Mouse (Mus musculus): ENCODE data around the gene Pcsk2. TPM values are rescaled to one million over a fixed set of nuclear protein-coding genes. Genes with fewer than 3 reads are reported as not detected.

The Pcsk2 gene
- polyA plus RNA-seq, 1 experiment from 2014 or later = 0.04 TPM

GRCm38 (mm10) chr2:143708205-143708604 lies 162.2 kb downstream of the Pcsk2 start:
- ATAC-seq (replicated peaks; ENCODE audit: insufficient number of reproducible peaks, insufficient read depth, low FRiP score, low read depth) = no peak
- H3K9me3 ChIP-seq (replicated peaks) = no peaks in the 10 kb centered on the region
- no peak overlapping the region for H3K27ac ChIP-seq
- no peak overlapping the region for H3K9ac ChIP-seq
- 67% methylated on average over 3 of the region's 3 CpGs for WGBS
- H3K27me3 ChIP-seq = no peaks in the 10 kb centered on the region
- H3K4me2 ChIP-seq = no peak overlapping the region
- H3K36me3 ChIP-seq = no peaks in the 10 kb centered on the region
- no peaks in the 10 kb centered on the region for H3K4me1 ChIP-seq (replicated peaks)
- no peak overlapping the region for H3K4me3 ChIP-seq

DNA sequence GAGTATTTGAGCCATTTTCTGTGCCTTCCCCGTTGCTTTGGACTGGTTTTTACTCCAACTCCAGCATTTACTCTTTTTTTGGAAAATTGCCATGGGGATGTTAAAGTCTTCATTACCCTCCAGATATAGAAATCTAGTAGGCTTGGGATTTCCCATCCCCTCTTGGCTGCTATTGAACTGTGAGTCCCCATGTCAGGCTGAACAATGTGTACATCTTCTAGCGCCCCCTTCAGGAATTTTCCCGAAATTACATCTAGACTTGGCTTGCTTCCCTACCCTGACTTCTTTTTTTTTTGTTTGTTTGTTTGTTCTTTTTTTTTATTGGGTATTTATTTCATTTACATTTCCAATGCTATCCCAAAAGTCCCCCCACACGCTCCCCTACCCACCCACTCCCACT lies 163.3 kb downstream of the Pcsk2 start:
- 25% methylated on average over 4 of the region's 4 CpGs for WGBS
- ATAC-seq (replicated peaks; ENCODE audit: insufficient number of reproducible peaks, insufficient read depth, low FRiP score, low read depth) = no peak

DNA sequence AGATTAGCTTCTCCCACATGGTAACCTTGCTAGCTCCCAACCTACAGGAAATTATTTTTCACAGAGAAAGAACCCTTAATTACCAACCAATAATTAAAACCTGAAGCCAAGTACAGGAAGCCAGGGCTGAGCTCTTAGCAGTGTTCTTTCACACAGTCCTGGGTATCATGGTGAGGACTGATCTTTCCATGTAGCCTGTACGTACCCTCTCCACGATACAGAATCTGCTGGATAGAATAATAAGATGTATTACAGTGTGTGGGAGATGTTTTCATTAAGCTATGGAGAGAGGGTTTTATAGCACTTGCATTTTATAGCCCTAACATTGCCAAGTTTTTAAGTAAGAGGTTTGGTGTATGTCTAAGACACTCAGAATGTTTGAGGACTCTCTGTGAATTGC lies 164.0 kb downstream of the Pcsk2 start:
- 77% methylated on average over 2 of the region's 2 CpGs for WGBS
- H3K9me3 ChIP-seq (replicated peaks) = no peaks in the 10 kb centered on the region
- no peak overlapping the region for H3K9ac ChIP-seq
- H3K4me2 ChIP-seq = no peak overlapping the region
- no peak overlapping the region for H3K27ac ChIP-seq
- no peaks in the 10 kb centered on the region for H3K36me3 ChIP-seq
- no peak overlapping the region for H3K4me3 ChIP-seq
- H3K27me3 ChIP-seq = no peaks in the 10 kb centered on the region
- no peaks in the 10 kb centered on the region for H3K4me1 ChIP-seq (replicated peaks)
- ATAC-seq (replicated peaks; ENCODE audit: insufficient number of reproducible peaks, insufficient read depth, low FRiP score, low read depth) = no peak

More for the DNA sequence above, 163.3 kb downstream of the Pcsk2 start:
- Histone ChIP-seq H3K9ac (no peak overlapping the region), H3K36me3 (no peaks in the 10 kb centered on the region), H3K4me3 (no peak overlapping the region), H3K27ac (no peak overlapping the region), H3K4me1 (replicated peaks) (no peaks in the 10 kb centered on the region), H3K27me3 (no peaks in the 10 kb centered on the region), H3K9me3 (replicated peaks) (no peaks in the 10 kb centered on the region), H3K4me2 (no peak overlapping the region)

DNA sequence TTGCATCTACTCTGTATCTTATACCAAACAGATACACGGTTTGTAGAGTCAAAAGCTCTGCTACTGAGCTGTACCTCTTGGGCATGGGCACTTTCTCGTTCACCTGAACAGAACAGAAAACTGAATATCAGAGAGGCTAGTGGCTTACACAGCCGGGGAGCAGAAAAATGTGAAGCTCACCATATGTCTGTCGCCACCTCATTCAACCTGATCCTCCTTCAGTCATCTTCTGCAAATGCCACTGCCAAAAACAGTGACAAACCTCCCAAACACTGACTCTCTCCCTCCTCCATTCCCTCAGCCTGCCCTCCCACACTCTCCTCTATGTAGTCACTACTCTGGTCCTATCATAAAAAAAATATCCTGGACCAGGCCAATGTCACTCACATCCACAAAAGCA lies 165.9 kb downstream of the Pcsk2 start:
- no peaks in the 10 kb centered on the region for H3K4me1 ChIP-seq (replicated peaks)
- H3K36me3 ChIP-seq = no peaks in the 10 kb centered on the region
- H3K9me3 ChIP-seq (replicated peaks) = no peaks in the 10 kb centered on the region
- no peak overlapping the region for H3K4me2 ChIP-seq
- H3K27me3 ChIP-seq = no peaks in the 10 kb centered on the region
- no peak for ATAC-seq (replicated peaks; ENCODE audit: insufficient number of reproducible peaks, insufficient read depth, low FRiP score, low read depth)
- no peak overlapping the region for H3K9ac ChIP-seq
- no peak overlapping the region for H3K27ac ChIP-seq
- WGBS = 63% methylated on average over 4 of the region's 4 CpGs
- no peak overlapping the region for H3K4me3 ChIP-seq

GRCm38 (mm10) chr2:143712901-143713300 lies 166.9 kb downstream of the Pcsk2 start:
- WGBS = 71% methylated on average over 3 of the region's 3 CpGs
- Histone ChIP-seq H3K27ac (no peak overlapping the region), H3K4me3 (no peak overlapping the region), H3K36me3 (no peaks in the 10 kb centered on the region), H3K4me2 (no peak overlapping the region), H3K9me3 (replicated peaks) (no peaks in the 10 kb centered on the region), H3K9ac (no peak overlapping the region), H3K4me1 (replicated peaks) (no peaks in the 10 kb centered on the region), H3K27me3 (no peaks in the 10 kb centered on the region)
- ATAC-seq (replicated peaks; ENCODE audit: insufficient number of reproducible peaks, insufficient read depth, low FRiP score, low read depth) = no peak

- Histone ChIP-seq H3K9ac (no peak overlapping the region), H3K27ac (no peak overlapping the region), H3K9me3 (replicated peaks) (no peaks in the 10 kb centered on the region), H3K36me3 (no peaks in the 10 kb centered on the region), H3K4me3 (no peak overlapping the region), H3K4me1 (replicated peaks) (no peaks in the 10 kb centered on the region), H3K4me2 (no peak overlapping the region), H3K27me3 (no peaks in the 10 kb centered on the region)
- ATAC-seq (replicated peaks; ENCODE audit: insufficient number of reproducible peaks, insufficient read depth, low FRiP score, low read depth) = no peak
- WGBS = 87% methylated on average over 4 of the region's 4 CpGs
Observed at GRCm38 (mm10) chr2:143713902-143714301, 167.9 kb downstream of the Pcsk2 start.

DNA sequence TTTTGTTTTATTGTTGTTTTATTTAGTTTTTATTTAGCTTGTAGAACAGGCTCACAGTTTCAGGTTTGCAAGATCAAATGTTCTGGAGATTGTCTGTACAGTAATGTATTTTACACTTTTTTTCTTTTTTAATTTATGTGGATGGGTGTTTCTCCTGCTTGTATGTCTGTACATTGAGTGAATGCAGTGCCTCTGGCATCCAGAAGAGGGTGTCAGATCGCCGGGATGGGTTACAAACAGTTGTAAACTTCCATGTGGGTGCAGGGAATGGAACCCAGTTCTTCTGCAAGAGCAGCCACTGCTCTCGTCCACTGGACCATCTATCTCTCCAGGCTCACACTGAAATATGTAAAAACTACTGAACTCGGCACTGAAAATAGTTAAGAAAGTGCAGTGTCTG lies 169.2 kb downstream of the Pcsk2 start:
- Histone ChIP-seq H3K9ac (no peak overlapping the region), H3K4me2 (no peak overlapping the region), H3K4me3 (no peak overlapping the region), H3K36me3 (no peaks in the 10 kb centered on the region), H3K9me3 (replicated peaks) (no peaks in the 10 kb centered on the region), H3K27ac (no peak overlapping the region), H3K27me3 (no peaks in the 10 kb centered on the region), H3K4me1 (replicated peaks) (no peaks in the 10 kb centered on the region)
- no peak for ATAC-seq (replicated peaks; ENCODE audit: insufficient number of reproducible peaks, insufficient read depth, low FRiP score, low read depth)
- 59% methylated on average over 4 of the region's 4 CpGs for WGBS

DNA sequence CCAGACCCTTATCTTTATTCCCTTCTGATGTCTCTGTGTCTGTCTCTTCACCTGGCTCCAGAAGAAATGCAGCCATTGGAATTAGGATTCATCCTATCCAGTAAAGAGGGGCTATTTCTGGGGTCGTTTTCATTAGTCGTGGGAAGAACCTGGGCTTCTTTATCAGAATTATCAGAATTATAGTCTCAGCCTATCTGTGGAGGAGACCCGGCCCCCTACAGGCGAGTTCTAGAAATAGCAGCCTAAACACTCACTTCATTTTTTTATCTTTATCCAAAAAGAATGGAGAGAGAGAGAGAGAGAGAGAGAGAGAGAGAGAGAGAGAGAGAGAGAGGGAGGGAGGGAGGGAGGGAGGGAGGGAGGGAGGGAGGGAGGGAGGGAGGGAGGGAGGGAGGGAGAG lies 177.3 kb downstream of the Pcsk2 start:
- Histone ChIP-seq H3K4me2 (no peak overlapping the region), H3K4me3 (no peak overlapping the region), H3K27ac (no peak overlapping the region), H3K9me3 (replicated peaks) (no peaks in the 10 kb centered on the region), H3K4me1 (replicated peaks) (no peaks in the 10 kb centered on the region), H3K9ac (no peak overlapping the region), H3K27me3 (no peaks in the 10 kb centered on the region), H3K36me3 (no peaks in the 10 kb centered on the region)
- WGBS = 20% methylated on average over 4 of the region's 4 CpGs
- ATAC-seq (replicated peaks; ENCODE audit: insufficient number of reproducible peaks, insufficient read depth, low FRiP score, low read depth) = no peak

- no peak overlapping the region for H3K4me3 ChIP-seq
- 76% methylated on average over 4 of the region's 4 CpGs for WGBS
- no peaks in the 10 kb centered on the region for H3K4me1 ChIP-seq (replicated peaks)
- H3K4me2 ChIP-seq = no peak overlapping the region
- H3K27me3 ChIP-seq = no peaks in the 10 kb centered on the region
- H3K9ac ChIP-seq = no peak overlapping the region
- H3K36me3 ChIP-seq = no peaks in the 10 kb centered on the region
- ATAC-seq (replicated peaks; ENCODE audit: insufficient number of reproducible peaks, insufficient read depth, low FRiP score, low read depth) = no peak
- no peaks in the 10 kb centered on the region for H3K9me3 ChIP-seq (replicated peaks)
- H3K27ac ChIP-seq = no peak overlapping the region
Observed at GRCm38 (mm10) chr2:143724101-143724500, 178.1 kb downstream of the Pcsk2 start.

- H3K9me3 ChIP-seq (replicated peaks) = no peaks in the 10 kb centered on the region
Observed at GRCm38 (mm10) chr2:143724720-143725119, 178.8 kb downstream of the Pcsk2 start.

DNA sequence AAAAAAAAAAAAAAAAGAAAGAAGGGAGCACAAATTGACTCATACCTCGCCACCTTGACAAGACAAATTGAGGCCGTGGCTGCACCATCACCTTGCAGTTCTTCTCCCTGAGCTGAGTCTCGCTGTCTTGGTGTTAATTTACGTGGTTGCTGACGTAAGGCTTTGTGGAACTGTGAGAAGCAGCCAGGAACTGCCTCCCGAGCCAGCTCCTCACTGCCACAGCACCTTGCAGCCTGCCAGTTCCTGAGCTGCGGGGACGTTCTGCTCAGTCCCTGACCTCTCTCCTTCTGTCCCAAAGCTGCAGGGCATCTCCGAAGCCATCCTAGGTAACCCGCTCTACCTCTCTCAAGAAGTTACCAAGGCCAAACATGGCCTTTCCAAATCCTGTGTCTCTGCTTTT lies 186.5 kb downstream of the Pcsk2 start:
- no peaks in the 10 kb centered on the region for H3K27me3 ChIP-seq
- H3K9ac ChIP-seq = no peak overlapping the region
- WGBS = 79% methylated on average over 10 of the region's 10 CpGs
- no peak overlapping the region for H3K4me3 ChIP-seq
- no peaks in the 10 kb centered on the region for H3K9me3 ChIP-seq (replicated peaks)
- H3K4me1 ChIP-seq (replicated peaks) = no peaks in the 10 kb centered on the region
- H3K36me3 ChIP-seq = no peaks in the 10 kb centered on the region
- H3K4me2 ChIP-seq = no peak overlapping the region
- no peak for ATAC-seq (replicated peaks; ENCODE audit: insufficient number of reproducible peaks, insufficient read depth, low FRiP score, low read depth)
- H3K27ac ChIP-seq = no peak overlapping the region

More at GRCm38 (mm10) chr2:143724720-143725119, 178.8 kb downstream of the Pcsk2 start:
- Histone ChIP-seq H3K36me3 (no peaks in the 10 kb centered on the region), H3K9ac (no peak overlapping the region), H3K4me2 (no peak overlapping the region), H3K4me3 (no peak overlapping the region), H3K27ac (no peak overlapping the region), H3K27me3 (no peaks in the 10 kb centered on the region), H3K4me1 (replicated peaks) (no peaks in the 10 kb centered on the region)
- no peak for ATAC-seq (replicated peaks; ENCODE audit: insufficient number of reproducible peaks, insufficient read depth, low FRiP score, low read depth)
- WGBS = 78% methylated on average over 8 of the region's 8 CpGs

DNA sequence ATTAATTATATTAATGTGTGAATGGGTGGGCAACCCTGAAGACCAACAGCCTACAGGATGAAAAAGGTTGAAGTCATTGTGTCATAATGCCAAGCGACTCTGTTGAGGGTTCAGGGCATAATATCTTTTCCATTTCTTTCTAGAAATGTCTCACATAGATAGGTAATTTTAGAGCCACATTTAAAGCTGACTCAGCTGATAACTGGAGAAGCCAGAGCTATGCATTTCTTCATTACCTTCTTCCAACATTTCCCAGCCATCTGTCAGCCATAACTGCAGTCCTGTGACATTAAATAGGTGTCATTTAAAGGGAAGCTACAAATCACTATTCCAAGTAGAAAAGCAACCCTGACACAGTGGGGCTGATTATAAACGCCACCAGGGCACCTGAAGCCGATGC lies 189.5 kb downstream of the Pcsk2 start:
- no peak overlapping the region for H3K4me3 ChIP-seq
- no peak overlapping the region for H3K4me2 ChIP-seq
- H3K36me3 ChIP-seq = no peaks in the 10 kb centered on the region
- no peak overlapping the region for H3K9ac ChIP-seq
- no peaks in the 10 kb centered on the region for H3K27me3 ChIP-seq
- H3K9me3 ChIP-seq (replicated peaks) = no peaks in the 10 kb centered on the region
- H3K4me1 ChIP-seq (replicated peaks) = no peaks in the 10 kb centered on the region
- ATAC-seq (replicated peaks; ENCODE audit: insufficient number of reproducible peaks, insufficient read depth, low FRiP score, low read depth) = no peak
- 73% methylated on average over 3 of the region's 3 CpGs for WGBS
- no peak overlapping the region for H3K27ac ChIP-seq
